ENCODE assay signal across 8 mouse cellular contexts in genomic region chr17:33811142-33811516, GRCm38 (mm10). TPM values are rescaled to one million over a fixed set of nuclear protein-coding genes. Genes with fewer than 3 reads are reported as not detected.
DNase-seq lines count a peak whose midpoint lies in the region; ATAC-seq and TF ChIP-seq lines count a peak whose summit lies in the region.

No protein-coding gene starts in this region.

- peaks cover 21% of the 10 kb centered on the region for H3K27me3 ChIP-seq in forebrain, embryonic 12.5 days
- no peaks in the 10 kb centered on the region for H3K27me3 ChIP-seq in limb, embryonic 14.5 days (ENCODE audit: control insufficient read depth, insufficient read depth, low read length)
- peaks cover 13% of the 10 kb centered on the region for H3K27me3 ChIP-seq in neural tube, embryonic 15.5 days (replicated peaks)

- H3K9ac ChIP-seq in forebrain, embryonic 12.5 days: 0 out of 2 replicates have a peak overlapping the region, but pooled peaks have one; percentile 48
- peak overlapping the region; percentile 34; the same call in 1 of the 2 replicates for H3K9ac ChIP-seq in limb, embryonic 14.5 days (ENCODE audit: low read depth, low read length, severe bottlenecking)
- peak overlapping the region; percentile 8; the same call in 1 of the 2 replicates for H3K9ac ChIP-seq in neural tube, embryonic 15.5 days (replicated peaks)

- ATAC-seq in forebrain, embryonic 12.5 days (ENCODE audit: low FRiP score): no peak
- ATAC-seq in limb, embryonic 14.5 days (ENCODE audit: low FRiP score, low read depth): no peak
- no peak for ATAC-seq in neural tube, embryonic 15.5 days (ENCODE audit: low FRiP score)

- H3K4me1 ChIP-seq in lung, adult 2 months (ENCODE audit: control insufficient read depth, insufficient read depth, low read length): peaks cover 24% of the 10 kb centered on the region
- peaks cover 10% of the 10 kb centered on the region for H3K4me1 ChIP-seq in forebrain, embryonic 12.5 days
- H3K4me1 ChIP-seq in limb, embryonic 14.5 days (ENCODE audit: control insufficient read depth, insufficient read depth, low read length): no peaks in the 10 kb centered on the region
- H3K4me1 ChIP-seq in neural tube, embryonic 15.5 days: peaks cover 9% of the 10 kb centered on the region

- no peak overlapping the region for H3K27ac ChIP-seq in forebrain, embryonic 12.5 days
- H3K27ac ChIP-seq in limb, embryonic 14.5 days (replicated peaks; ENCODE audit: low read depth, low read length): no peak overlapping the region
- H3K27ac ChIP-seq in neural tube, embryonic 15.5 days (replicated peaks): no peak overlapping the region

- peak; percentile 33; the same call in 1 of the 2 replicates for TF ChIP-seq POLR2A in lung, adult 2 months (IDR thresholded peaks at IDR 0.05; ENCODE audit: borderline replicate concordance, extremely low read depth, low read depth, low read length)
- TF ChIP-seq POLR2A in limb, embryonic 14.5 days (IDR thresholded peaks at IDR 0.05; ENCODE audit: borderline replicate concordance, extremely low read depth, insufficient read depth, insufficient read length): no peak

- peak overlapping the region; percentile 76 for H3K4me2 ChIP-seq in forebrain, embryonic 12.5 days
- H3K4me2 ChIP-seq in limb, embryonic 14.5 days (replicated peaks; ENCODE audit: low read depth, low read length, severe bottlenecking): peak overlapping the region; percentile 90
- H3K4me2 ChIP-seq in neural tube, embryonic 15.5 days: peak overlapping the region; percentile 88

- DNase-seq in lung, adult 2 months: peak; percentile 57
- no peak for DNase-seq in lung, adult 18-20 months
- no peak for DNase-seq in limb, embryonic 14.5 days (ENCODE audit: low spot score)
- no peak for DNase-seq in layer of hippocampus, adult 9-10 months (ENCODE audit: low spot score)
- no peak for DNase-seq in left cerebral cortex, adult 9 months (ENCODE audit: low spot score in 2 of 2)
- DNase-seq in MN1 (ENCODE audit: low spot score): no peak

- 13% methylated on average over 7 of the region's 7 CpGs for WGBS in lung, adult 2 months
- 24% methylated on average over 7 of the region's 7 CpGs for WGBS in forebrain, embryonic 12.5 days
- WGBS in limb, embryonic 14.5 days: 24% methylated on average over 7 of the region's 7 CpGs
- 21% methylated on average over 7 of the region's 7 CpGs for WGBS in neural tube, embryonic 15.5 days

- TF ChIP-seq CTCF in lung, adult 2 months (IDR thresholded peaks at IDR 0.05; ENCODE audit: insufficient read depth, low read length): no peak

- no peaks in the 10 kb centered on the region for H3K9me3 ChIP-seq in forebrain, embryonic 12.5 days
- no peaks in the 10 kb centered on the region for H3K9me3 ChIP-seq in limb, embryonic 14.5 days (ENCODE audit: control insufficient read depth, low read length)
- no peaks in the 10 kb centered on the region for H3K9me3 ChIP-seq in neural tube, embryonic 15.5 days (replicated peaks)

- peak overlapping the region; percentile 94 for H3K4me3 ChIP-seq in lung, adult 2 months (replicated peaks; ENCODE audit: extremely low read depth, low read depth, low read length)
- peak overlapping the region; percentile 49 for H3K4me3 ChIP-seq in forebrain, embryonic 12.5 days (replicated peaks)
- H3K4me3 ChIP-seq in limb, embryonic 14.5 days (replicated peaks; ENCODE audit: low read length): peak overlapping the region; percentile 51
- peak overlapping the region; percentile 53 for H3K4me3 ChIP-seq in neural tube, embryonic 15.5 days (replicated peaks)

- no peaks in the 10 kb centered on the region for H3K36me3 ChIP-seq in forebrain, embryonic 12.5 days (replicated peaks)
- no peaks in the 10 kb centered on the region for H3K36me3 ChIP-seq in limb, embryonic 14.5 days (ENCODE audit: control insufficient read depth, insufficient read depth, low read length)
- no peaks in the 10 kb centered on the region for H3K36me3 ChIP-seq in neural tube, embryonic 15.5 days

RNA-seq across cellular contexts. Expression of gene Kank3, which starts 0.8 kb away (rescaled TPM):
- polyA plus RNA-seq in lung, adult 2 months (2012; rRNA removed): 395 and 450 TPM in 2 replicates
- 27.3 and 27.8 TPM in 2 replicates for polyA plus RNA-seq in forebrain, embryonic 12.5 days (2016; fragmentation: Nextera tagmentation; extraction: Ambion mirVana)
- polyA plus RNA-seq in limb, embryonic 14.5 days (2012; rRNA removed): 45.3 and 52.3 TPM in 2 replicates
- polyA plus RNA-seq in limb, embryonic 14.5 days (2014; fragmentation: Nextera tagmentation; extraction: Ambion mirVana): 31.1 and 32.1 TPM in 2 replicates
- 46.7 and 48.5 TPM in 2 replicates for polyA plus RNA-seq in neural tube, embryonic 15.5 days (2015; fragmentation: Nextera tagmentation; extraction: Ambion mirVana)

RNA-seq across cellular contexts. Expression of gene Rps28, which starts 13.2 kb away (rescaled TPM):
- 506 and 507 TPM in 2 replicates for polyA plus RNA-seq in lung, adult 2 months (2012; rRNA removed)
- polyA plus RNA-seq in forebrain, embryonic 12.5 days (2016; fragmentation: Nextera tagmentation; extraction: Ambion mirVana): 686 and 713 TPM in 2 replicates
- 1,470 and 1,488 TPM in 2 replicates for polyA plus RNA-seq in limb, embryonic 14.5 days (2012; rRNA removed)
- 1,253 and 1,319 TPM in 2 replicates for polyA plus RNA-seq in limb, embryonic 14.5 days (2014; fragmentation: Nextera tagmentation; extraction: Ambion mirVana)
- 534 and 619 TPM in 2 replicates for polyA plus RNA-seq in neural tube, embryonic 15.5 days (2015; fragmentation: Nextera tagmentation; extraction: Ambion mirVana)

RNA-seq across cellular contexts. Expression of gene Ndufa7, which starts 13.2 kb away (rescaled TPM):
- 334 and 389 TPM in 2 replicates for polyA plus RNA-seq in lung, adult 2 months (2012; rRNA removed)
- polyA plus RNA-seq in forebrain, embryonic 12.5 days (2016; fragmentation: Nextera tagmentation; extraction: Ambion mirVana): 371 and 397 TPM in 2 replicates
- 302 and 363 TPM in 2 replicates for polyA plus RNA-seq in limb, embryonic 14.5 days (2012; rRNA removed)
- 505 and 530 TPM in 2 replicates for polyA plus RNA-seq in limb, embryonic 14.5 days (2014; fragmentation: Nextera tagmentation; extraction: Ambion mirVana)
- 515 and 564 TPM in 2 replicates for polyA plus RNA-seq in neural tube, embryonic 15.5 days (2015; fragmentation: Nextera tagmentation; extraction: Ambion mirVana)

RNA-seq across cellular contexts. Expression of gene Angptl4, which starts 29.5 kb away (rescaled TPM):
- 34.6 and 87.6 TPM in 2 replicates for polyA plus RNA-seq in lung, adult 2 months (2012; rRNA removed)
- polyA plus RNA-seq in forebrain, embryonic 12.5 days (2016; fragmentation: Nextera tagmentation; extraction: Ambion mirVana): 11.4 and 13.3 TPM in 2 replicates
- 29.7 and 32.6 TPM in 2 replicates for polyA plus RNA-seq in limb, embryonic 14.5 days (2012; rRNA removed)
- 44.2 and 61.1 TPM in 2 replicates for polyA plus RNA-seq in limb, embryonic 14.5 days (2014; fragmentation: Nextera tagmentation; extraction: Ambion mirVana)
- polyA plus RNA-seq in neural tube, embryonic 15.5 days (2015; fragmentation: Nextera tagmentation; extraction: Ambion mirVana): 21.6 and 23.3 TPM in 2 replicates

RNA-seq across cellular contexts. Expression of gene Cd320, which starts 31.8 kb away (rescaled TPM):
- 28.3 and 30.4 TPM in 2 replicates for polyA plus RNA-seq in lung, adult 2 months (2012; rRNA removed)
- polyA plus RNA-seq in forebrain, embryonic 12.5 days (2016; fragmentation: Nextera tagmentation; extraction: Ambion mirVana): 54.7 and 55.1 TPM in 2 replicates
- 42.9 and 45.9 TPM in 2 replicates for polyA plus RNA-seq in limb, embryonic 14.5 days (2012; rRNA removed)
- 57.9 and 59.4 TPM in 2 replicates for polyA plus RNA-seq in limb, embryonic 14.5 days (2014; fragmentation: Nextera tagmentation; extraction: Ambion mirVana)
- polyA plus RNA-seq in neural tube, embryonic 15.5 days (2015; fragmentation: Nextera tagmentation; extraction: Ambion mirVana): 53.9 and 56.1 TPM in 2 replicates
